Mouse (Mus musculus) embryonic facial prominence, embryonic 10.5 days (tissue): ENCODE results near the gene St6galnac5. TPM values are rescaled to one million over a fixed set of nuclear protein-coding genes. Genes with fewer than 3 reads are reported as not detected.

Experiments
- DNase-seq: peaks from one replicate; pipeline ENCODE4 v3.0.0-alpha.2; 2017; ENCODE audit warnings: low spot score
- H3K27ac ChIP-seq: fragments of 300-500 bp; sonication (generic); replicated peaks from 2 replicates; pipeline ENCODE4 v1.5.1; 2016; ENCODE audit warnings: mild to moderate bottlenecking
- H3K27me3 ChIP-seq: fragments of 300-500 bp; sonication (generic); replicated peaks from 2 replicates; pipeline ENCODE4 v1.6.1; 2016; ENCODE audit warnings: low read depth, mild to moderate bottlenecking; ENCODE audit not compliant: poor library complexity, severe bottlenecking
- H3K36me3 ChIP-seq: fragments of 300-500 bp; sonication (generic); replicated peaks from 2 replicates; pipeline ENCODE4 v1.6.1; 2016; ENCODE audit warnings: mild to moderate bottlenecking, moderate library complexity
- H3K4me1 ChIP-seq: fragments of 300-500 bp; sonication (generic); 2 replicates; pipeline ENCODE4 v1.6.1; 2016
- H3K4me3 ChIP-seq: fragments of 300-500 bp; sonication (generic); 2 replicates; pipeline ENCODE4 v1.5.1; 2016; ENCODE audit warnings: mild to moderate bottlenecking, moderate library complexity
- H3K9me3 ChIP-seq: fragments of 300-500 bp; sonication (generic); 2 replicates; pipeline ENCODE4 v1.6.1; 2016; ENCODE audit warnings: mild to moderate bottlenecking
- WGBS: fragments of 180-500 bp; shearing (Covaris S2); methylation state at CpG from one replicate; pipeline ENCODE4 v1.1.7; 2016; 5-methylcytosine and 5-hydroxymethylcytosine counted together
- polyA plus RNA-seq: library from polyadenylated mRNA; unstranded; fragments of >200 nt; fragmentation: Nextera tagmentation; extraction: Ambion mirVana; gene quantifications from 2 replicates; pipeline ENCODE4 v1.2.1, GENCODE M21; 2016

St6galnac5 gene
- polyA plus RNA-seq, 1 experiment from 2014 or later, result 2.0 TPM

- 76% methylated on average over 5 of the region's 5 CpGs for WGBS
- Histone ChIP-seq H3K36me3 (no peaks in the 10 kb centered on the region), H3K4me1 (peaks cover 4% of the 10 kb centered on the region; the same call in 1 of the 2 replicates), H3K9me3 (no peaks in the 10 kb centered on the region), H3K4me3 (no peak overlapping the region), H3K27ac (no peak overlapping the region), H3K27me3 (no peaks in the 10 kb centered on the region)
- no peak for DNase-seq
Measured at GRCm38 (mm10) chr3:152907683-152908082, 74.4 kb downstream of the St6galnac5 start.

- WGBS, result 81% methylated on average over 5 of the region's 5 CpGs
- Histone ChIP-seq H3K4me1 (peaks cover 4% of the 10 kb centered on the region; the same call in 1 of the 2 replicates), H3K27me3 (no peaks in the 10 kb centered on the region), H3K27ac (no peak overlapping the region), H3K4me3 (no peak overlapping the region), H3K36me3 (no peaks in the 10 kb centered on the region), H3K9me3 (no peaks in the 10 kb centered on the region)
- DNase-seq, result no peak
Measured at GRCm38 (mm10) chr3:152907087-152907486, 75.0 kb downstream of the St6galnac5 start.

GRCm38 (mm10) chr3:152905800-152906199 is 76.2 kb downstream of the St6galnac5 start:
- DNase-seq, result no peak
- Histone ChIP-seq H3K36me3 (no peaks in the 10 kb centered on the region), H3K4me3 (no peak overlapping the region), H3K27ac (no peak overlapping the region), H3K9me3 (no peaks in the 10 kb centered on the region), H3K27me3 (no peaks in the 10 kb centered on the region), H3K4me1 (peaks cover 4% of the 10 kb centered on the region; the same call in 1 of the 2 replicates)
- 84% methylated on average over 10 of the region's 10 CpGs for WGBS

- no peak overlapping the region for H3K27ac ChIP-seq
- WGBS, result 93% methylated on average over 10 of the region's 10 CpGs
Measured at GRCm38 (mm10) chr3:152905026-152905425, 77.0 kb downstream of the St6galnac5 start.

GRCm38 (mm10) chr3:152898906-152899305 is 83.1 kb downstream of the St6galnac5 start:
- Histone ChIP-seq H3K27me3 (no peaks in the 10 kb centered on the region), H3K9me3 (no peaks in the 10 kb centered on the region), H3K27ac (no peak overlapping the region), H3K4me3 (no peak overlapping the region), H3K36me3 (no peaks in the 10 kb centered on the region), H3K4me1 (no peaks in the 10 kb centered on the region)
- WGBS, result 93% methylated on average over 9 of the region's 9 CpGs
- no peak for DNase-seq

More at GRCm38 (mm10) chr3:152905026-152905425, 77.0 kb downstream of the St6galnac5 start:
- H3K36me3 ChIP-seq, result no peaks in the 10 kb centered on the region
- no peaks in the 10 kb centered on the region for H3K27me3 ChIP-seq
- H3K4me1 ChIP-seq, result no peaks in the 10 kb centered on the region
- no peak for DNase-seq
- H3K4me3 ChIP-seq, result no peak overlapping the region
- no peaks in the 10 kb centered on the region for H3K9me3 ChIP-seq

GRCm38 (mm10) chr3:152897196-152897595 is 84.8 kb downstream of the St6galnac5 start:
- Histone ChIP-seq H3K4me3 (no peak overlapping the region), H3K4me1 (no peaks in the 10 kb centered on the region), H3K36me3 (no peaks in the 10 kb centered on the region), H3K27me3 (no peaks in the 10 kb centered on the region), H3K9me3 (no peaks in the 10 kb centered on the region), H3K27ac (no peak overlapping the region)
- WGBS, result 88% methylated on average over 5 of the region's 5 CpGs
- no peak for DNase-seq

DNA sequence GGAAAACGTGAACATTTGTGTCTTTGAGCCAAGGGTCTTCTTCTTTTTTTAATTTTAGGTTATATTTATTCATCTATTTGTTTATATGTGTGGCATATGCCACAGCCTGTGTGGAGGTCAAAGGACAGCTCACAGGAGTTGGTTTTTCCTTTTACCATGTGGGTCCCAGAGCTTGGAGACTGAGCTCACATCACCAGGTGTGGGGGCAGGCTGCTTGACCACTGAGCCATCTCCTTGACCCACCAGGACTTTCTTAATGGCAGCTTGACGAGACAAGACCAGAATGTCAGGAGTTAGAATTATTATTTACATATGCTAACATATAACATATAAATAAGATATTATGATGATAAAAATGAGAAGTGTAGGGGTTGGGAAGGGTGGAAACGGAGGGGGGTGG is 85.9 kb downstream of the St6galnac5 start:
- Histone ChIP-seq H3K27ac (no peak overlapping the region), H3K9me3 (no peaks in the 10 kb centered on the region), H3K4me3 (no peak overlapping the region), H3K36me3 (no peaks in the 10 kb centered on the region), H3K4me1 (no peaks in the 10 kb centered on the region), H3K27me3 (no peaks in the 10 kb centered on the region)
- 75% methylated on average over 3 of the region's 3 CpGs for WGBS
- DNase-seq, result no peak

DNA sequence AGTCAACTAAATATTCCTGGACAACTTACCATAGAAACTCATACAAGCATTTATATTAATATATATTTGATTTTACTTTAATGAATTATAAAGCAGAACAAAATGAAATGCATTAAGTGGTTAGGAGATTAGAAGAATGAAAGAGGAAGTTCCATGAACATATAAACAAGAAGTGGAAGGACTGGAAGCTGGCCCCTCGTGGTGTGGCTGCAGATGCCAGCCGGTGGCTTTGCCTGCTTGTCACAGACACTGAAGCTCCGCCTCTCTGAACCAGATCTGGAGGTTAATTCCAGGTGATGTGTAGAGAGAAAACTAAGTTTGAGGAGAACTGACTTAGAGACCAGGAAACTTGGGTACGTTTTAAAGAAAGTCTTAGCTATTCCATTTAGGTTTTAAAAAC is 87.1 kb downstream of the St6galnac5 start:
- no peaks in the 10 kb centered on the region for H3K4me1 ChIP-seq
- H3K27me3 ChIP-seq, result no peaks in the 10 kb centered on the region
- H3K27ac ChIP-seq, result no peak overlapping the region
- H3K9me3 ChIP-seq, result no peaks in the 10 kb centered on the region
- WGBS, result 63% methylated on average over 4 of the region's 4 CpGs
- H3K4me3 ChIP-seq, result no peak overlapping the region
- no peaks in the 10 kb centered on the region for H3K36me3 ChIP-seq
- DNase-seq, result no peak

DNA sequence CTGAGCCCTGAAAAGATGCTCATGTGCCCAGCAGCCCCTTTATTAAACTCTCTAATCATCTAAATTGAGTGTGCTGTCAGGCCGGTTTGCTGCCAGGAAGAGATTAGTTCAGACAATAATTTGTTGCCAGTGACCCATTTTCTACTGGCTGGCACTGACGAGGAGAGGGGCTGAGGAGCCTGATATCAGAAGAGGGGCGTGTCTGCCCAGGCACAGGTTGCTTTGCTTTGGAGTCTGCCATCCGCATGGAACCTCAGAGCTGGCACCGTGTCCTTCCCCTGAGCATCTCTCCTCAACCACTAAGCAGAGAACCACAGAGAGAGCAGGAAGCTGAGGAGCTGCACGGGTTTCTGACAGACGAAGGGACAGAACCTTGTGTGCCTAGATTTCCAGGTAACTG is 93.9 kb downstream of the St6galnac5 start:
- no peak overlapping the region for H3K4me3 ChIP-seq
- no peak overlapping the region for H3K27ac ChIP-seq
- H3K9me3 ChIP-seq, result no peaks in the 10 kb centered on the region
- WGBS, result 80% methylated on average over 7 of the region's 7 CpGs
- DNase-seq, result no peak
- H3K36me3 ChIP-seq, result no peaks in the 10 kb centered on the region
- peaks cover 12% of the 10 kb centered on the region; the same call in 1 of the 2 replicates for H3K4me1 ChIP-seq
- H3K27me3 ChIP-seq, result 0 out of 2 replicates have a peak, but pooled peaks cover 4% of the 10 kb centered on the region

DNA sequence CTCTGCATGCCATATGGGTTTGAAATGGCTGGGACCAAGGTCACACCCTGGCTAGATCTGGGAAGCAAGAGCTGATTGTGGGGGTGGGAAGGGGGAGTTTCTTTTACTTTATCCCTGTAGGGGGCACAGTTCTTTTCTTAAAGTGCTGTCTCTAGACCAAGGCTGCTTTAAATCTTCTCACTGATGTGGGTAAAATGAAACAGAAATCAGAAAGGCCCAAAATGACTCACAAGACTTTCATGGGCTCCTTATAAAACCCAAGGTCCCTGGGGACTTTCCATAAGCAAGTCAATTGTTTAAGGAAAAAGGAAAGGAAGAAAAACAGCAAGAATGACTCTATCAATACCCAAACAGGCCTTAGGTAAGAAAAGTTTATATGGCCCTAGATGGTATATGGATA is 95.3 kb downstream of the St6galnac5 start:
- H3K4me1 ChIP-seq, result peaks cover 20% of the 10 kb centered on the region; the same call in 1 of the 2 replicates
- DNase-seq, result no peak
- 0 out of 2 replicates have a peak, but pooled peaks cover 4% of the 10 kb centered on the region for H3K27me3 ChIP-seq
- H3K4me3 ChIP-seq, result no peak overlapping the region
- H3K27ac ChIP-seq, result no peak overlapping the region
- no peaks in the 10 kb centered on the region for H3K36me3 ChIP-seq
- H3K9me3 ChIP-seq, result no peaks in the 10 kb centered on the region

GRCm38 (mm10) chr3:152883556-152883955 is 98.5 kb downstream of the St6galnac5 start:
- H3K27ac ChIP-seq, result no peak overlapping the region
- H3K9me3 ChIP-seq, result no peaks in the 10 kb centered on the region
- 0 out of 2 replicates have a peak, but pooled peaks cover 4% of the 10 kb centered on the region for H3K27me3 ChIP-seq
- no peak overlapping the region for H3K4me3 ChIP-seq
- WGBS, result 85% methylated on average over 3 of the region's 3 CpGs
- no peak for DNase-seq
- peaks cover 38% of the 10 kb centered on the region for H3K4me1 ChIP-seq
- H3K36me3 ChIP-seq, result no peaks in the 10 kb centered on the region

- WGBS, result 77% methylated on average over 4 of the region's 4 CpGs
- Histone ChIP-seq H3K27ac (no peak overlapping the region), H3K27me3 (no peaks in the 10 kb centered on the region), H3K9me3 (no peaks in the 10 kb centered on the region), H3K36me3 (no peaks in the 10 kb centered on the region), H3K4me1 (peaks cover 38% of the 10 kb centered on the region), H3K4me3 (no peak overlapping the region)
- DNase-seq, result no peak
Measured at GRCm38 (mm10) chr3:152881706-152882105, 100.3 kb downstream of the St6galnac5 start.

DNA sequence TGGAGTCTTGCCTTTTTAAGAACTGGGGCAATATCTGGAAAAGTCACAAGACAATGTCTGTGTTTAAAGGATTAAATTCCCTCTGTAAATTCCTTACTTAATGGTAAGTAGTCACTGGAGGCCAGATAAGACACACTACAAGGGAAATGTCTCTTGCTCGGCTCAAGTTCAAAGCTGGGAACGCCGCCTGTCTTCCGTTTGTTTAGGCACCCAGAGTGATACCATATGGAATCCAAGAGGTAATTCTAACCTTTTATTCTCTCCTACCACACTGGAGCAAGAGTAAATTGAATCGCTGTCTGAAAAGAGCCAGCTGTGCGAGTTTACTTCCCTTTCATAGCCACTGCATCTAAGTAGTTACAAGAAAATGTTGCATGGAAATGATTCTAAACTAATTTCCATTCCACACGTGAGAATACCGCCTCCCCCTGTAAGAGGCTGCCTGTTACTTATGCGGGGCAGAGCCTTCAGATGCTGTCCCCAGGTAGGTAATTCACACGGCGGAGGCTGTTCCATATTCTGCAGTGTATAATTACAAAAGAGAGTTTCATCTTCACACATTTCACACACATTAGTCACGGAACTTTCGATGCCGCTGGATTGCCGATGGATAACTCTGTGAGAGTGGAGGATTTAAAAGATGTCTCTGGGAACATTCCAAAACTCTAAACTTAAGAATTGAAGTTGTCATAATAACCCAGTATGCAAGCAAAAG is 101.8 kb downstream of the St6galnac5 start:
- Histone ChIP-seq H3K36me3 (no peaks in the 10 kb centered on the region), H3K27me3 (no peaks in the 10 kb centered on the region), H3K9me3 (no peaks in the 10 kb centered on the region), H3K4me3 (no peak overlapping the region), H3K27ac (no peak overlapping the region), H3K4me1 (peaks cover 38% of the 10 kb centered on the region)
- DNase-seq, result peak; percentile 61
- WGBS, result 56% methylated on average over 15 of the region's 15 CpGs
